Mouse (Mus musculus): ENCODE results near the gene Lilra5. TPM values are rescaled to one million over a fixed set of nuclear protein-coding genes. Genes with fewer than 3 reads are reported as not detected.
A peak's percentile ranks its signal among the peaks of the same experiment; 100 is the strongest.

Gene Lilra5
- not detected in 2 replicates for polyA plus RNA-seq (2012)

DNA sequence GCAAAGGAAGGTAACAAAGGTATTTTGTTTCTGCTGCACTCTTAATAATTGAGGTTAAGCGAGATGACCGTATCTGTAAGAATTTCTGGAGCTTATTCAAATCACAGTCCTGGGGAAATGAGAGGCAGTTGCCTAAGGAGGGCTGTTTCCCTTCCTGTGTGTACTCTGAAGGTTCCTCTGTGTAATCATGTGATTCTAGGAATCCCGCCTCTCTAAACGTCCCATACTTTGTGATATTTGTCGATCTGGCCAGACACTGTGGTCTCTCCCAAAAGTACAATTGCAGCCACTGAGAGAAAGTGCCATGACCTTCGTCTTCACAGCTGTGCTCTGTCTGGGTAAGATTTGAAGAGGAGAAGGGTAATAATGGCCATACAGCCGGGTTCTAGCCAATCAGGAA is at the start of gene Lilra5:
Gene Lilra5 (plus strand): TSS at position 301 of the 400 bp plus-strand sequence.
- no peak for TF ChIP-seq GATA1 (IDR thresholded peaks at IDR 0.05; ENCODE audit: low read length)

DNA sequence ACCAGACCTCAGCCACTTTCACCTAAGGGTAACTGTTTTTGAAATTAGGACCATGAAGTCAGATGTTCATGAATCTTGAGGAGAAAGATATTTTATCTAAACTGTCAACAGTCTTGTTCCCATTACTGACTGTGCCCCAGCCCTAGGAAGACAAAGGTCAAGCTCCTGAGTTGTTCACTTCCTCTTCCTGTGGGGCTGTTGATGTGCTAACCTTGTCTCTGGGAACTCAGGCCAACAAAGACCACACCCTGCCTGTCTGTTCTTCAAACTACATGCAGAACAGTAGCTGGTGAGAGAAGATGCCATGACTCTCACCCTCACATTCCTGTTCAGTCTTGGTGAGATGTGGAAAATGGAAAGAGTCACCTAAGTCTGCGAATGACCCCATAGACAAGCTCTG is 30.4 kb upstream of the Lilra5 start:
- no peak for TF ChIP-seq GATA1 (IDR thresholded peaks at IDR 0.05; ENCODE audit: low read length)

DNA sequence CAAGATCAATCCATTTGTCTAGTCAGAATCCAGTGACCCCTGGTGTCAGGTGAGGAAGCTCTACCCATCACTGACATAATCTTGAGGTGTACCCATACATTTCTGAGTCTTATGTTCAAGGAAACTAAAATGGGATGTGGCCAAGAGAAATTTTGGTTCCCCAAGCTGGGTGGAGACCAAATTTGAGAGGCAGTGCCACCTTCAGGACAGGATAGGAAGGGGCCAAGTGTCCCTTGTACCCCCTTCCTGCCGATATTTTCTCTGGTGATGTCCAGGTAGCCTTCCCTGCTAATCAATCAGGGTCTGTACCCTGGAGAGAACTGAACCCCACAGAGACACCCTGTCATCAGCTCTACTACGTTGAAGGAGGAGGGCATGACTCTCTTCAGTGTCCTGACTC is 28.9 kb upstream of the Lilra5 start:
- TF ChIP-seq GATA1 (IDR thresholded peaks at IDR 0.05; ENCODE audit: low read length), result no peak

DNA sequence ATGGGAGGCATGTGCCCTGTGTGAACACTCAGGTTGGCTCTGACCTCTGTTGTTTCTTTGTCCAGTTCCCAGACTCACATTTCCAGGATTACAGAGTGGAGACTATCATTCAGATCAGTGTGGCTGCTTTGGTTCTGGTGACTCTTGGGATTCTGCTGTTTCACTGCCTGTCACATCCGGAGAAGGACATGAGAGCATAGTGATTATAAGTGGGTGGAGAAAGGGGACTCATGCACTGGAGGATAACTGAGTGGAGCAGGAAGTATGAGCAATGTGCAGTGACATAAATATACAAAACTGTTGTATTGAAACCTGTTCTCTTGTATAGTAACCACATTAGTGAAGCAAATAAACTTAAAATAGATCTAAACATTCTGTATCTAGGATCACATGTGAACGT is 22.2 kb upstream of the Lilra5 start:
- peak; percentile 20 for TF ChIP-seq GATA1 (IDR thresholded peaks at IDR 0.05; ENCODE audit: low read length)

DNA sequence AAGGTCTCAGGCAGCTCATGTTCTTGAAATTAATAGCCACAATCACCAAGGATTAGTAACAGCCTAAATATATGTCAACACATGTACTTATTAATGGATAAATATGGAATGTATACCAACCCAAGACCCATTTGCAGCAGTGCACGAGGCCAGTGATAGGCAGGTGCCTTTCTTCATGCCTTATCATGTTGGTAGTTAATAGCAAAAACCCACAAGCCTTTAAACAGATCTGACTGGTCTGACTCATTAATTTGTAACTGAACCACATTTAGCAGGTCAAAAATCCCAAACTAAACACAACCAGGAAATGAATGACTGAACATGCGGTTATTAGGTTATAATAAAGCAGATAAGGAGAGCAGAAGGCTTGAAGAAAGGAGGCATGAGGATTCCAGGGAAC is 21.7 kb upstream of the Lilra5 start:
- no peak for TF ChIP-seq GATA1 (IDR thresholded peaks at IDR 0.05; ENCODE audit: low read length)

DNA sequence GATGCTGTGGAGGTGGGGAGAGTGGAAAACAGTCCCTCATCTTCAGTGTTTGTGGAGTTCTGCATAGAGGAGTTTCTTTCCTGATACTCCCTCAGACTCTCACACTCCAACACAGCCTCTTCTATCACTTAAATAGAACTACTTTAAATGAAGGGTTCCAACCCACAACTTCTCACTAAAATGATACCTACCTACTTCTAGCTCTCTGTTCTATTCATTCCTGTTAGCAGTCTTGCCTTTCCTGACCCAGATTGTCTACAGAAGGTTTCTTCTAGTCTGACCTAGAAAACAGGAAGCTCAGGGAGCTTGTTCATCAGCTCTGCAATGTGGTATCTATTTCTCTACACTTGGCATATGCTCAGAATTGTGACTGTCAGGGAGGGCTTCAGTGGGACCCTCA is 2.0 kb upstream of the Lilra5 start:
- no peak for TF ChIP-seq GATA1 (IDR thresholded peaks at IDR 0.05; ENCODE audit: low read length)

DNA sequence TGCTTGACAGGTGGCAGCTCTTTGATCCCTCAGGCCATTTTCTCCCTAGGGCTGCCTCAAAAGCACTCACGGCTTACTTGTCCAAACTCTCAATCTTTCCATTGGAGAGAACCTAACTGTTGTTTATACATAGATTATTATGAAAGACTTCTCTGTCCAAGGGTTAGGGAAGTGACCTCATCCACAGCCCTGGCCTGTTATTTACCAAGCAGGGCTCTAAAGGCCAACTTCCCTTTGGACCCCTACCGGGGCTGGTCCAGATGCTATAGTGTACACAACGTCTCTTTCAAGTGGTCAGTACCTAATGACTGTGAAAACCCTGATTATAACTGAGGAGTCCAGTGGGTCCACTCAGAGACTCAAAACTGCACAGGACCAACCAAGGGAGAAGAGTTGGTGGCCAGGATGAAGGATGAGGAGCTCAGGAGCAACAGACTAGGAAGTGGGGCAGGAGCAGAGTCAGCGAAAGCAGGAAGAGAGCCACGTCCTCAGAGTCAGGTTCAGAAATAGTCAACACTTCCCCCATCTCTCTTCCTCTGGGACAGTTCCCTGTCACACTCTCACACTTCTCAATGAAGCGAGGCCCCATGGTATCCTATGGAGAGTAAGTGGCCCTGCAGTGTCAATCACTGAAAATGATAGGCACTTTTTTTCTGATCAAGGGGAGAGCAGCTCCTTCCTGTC is 1.6 kb downstream of the Lilra5 start:
- TF ChIP-seq GATA1 (IDR thresholded peaks at IDR 0.05; ENCODE audit: low read length), result no peak

DNA sequence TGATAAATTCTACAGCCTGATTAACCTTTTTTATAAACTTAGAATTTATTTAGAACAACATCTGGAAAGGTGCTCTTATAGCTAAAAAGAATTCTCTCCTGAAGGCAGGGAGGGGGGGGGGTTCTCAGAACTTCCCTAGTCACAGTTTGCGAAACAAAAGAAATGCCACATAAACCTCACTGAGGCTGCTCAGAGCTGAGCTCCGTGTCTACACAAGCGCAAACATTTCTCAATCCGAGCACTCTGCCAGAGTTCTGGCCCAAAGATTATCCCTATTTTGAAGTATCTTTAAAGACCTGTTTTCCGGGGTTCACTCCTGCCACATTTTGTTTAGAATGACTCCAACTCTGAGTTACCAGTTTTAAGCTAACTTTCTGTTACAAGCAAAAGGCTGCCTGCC is 55.1 kb downstream of the Lilra5 start:
- no peak for TF ChIP-seq GATA1 (IDR thresholded peaks at IDR 0.05; ENCODE audit: low read length)

Other genes with a start within 250 kb of the Lilra5 start
- 0.01 TPM in 1 of 2 replicates, not detected in the other for gene Lair1, start 174.6 kb upstream of the Lilra5 start, polyA plus RNA-seq (2012)
- gene Ttyh1, start 118.3 kb upstream of the Lilra5 start, polyA plus RNA-seq (2012), result not detected in 2 replicates
- 149 and 188 TPM in 2 replicates for gene Leng8, start 100.7 kb upstream of the Lilra5 start, polyA plus RNA-seq (2012)
- gene Leng9, start 87.4 kb upstream of the Lilra5 start, polyA plus RNA-seq (2012), result 3.7 and 5.7 TPM in 2 replicates
- 10.8 and 14.3 TPM in 2 replicates for gene Cdc42ep5, start 72.9 kb upstream of the Lilra5 start, polyA plus RNA-seq (2012)
- not detected in 2 replicates for gene Ncr1, start 100.0 kb downstream of the Lilra5 start, polyA plus RNA-seq (2012)
- gene Gp6, start 160.0 kb downstream of the Lilra5 start, polyA plus RNA-seq (2012), result not detected in 2 replicates
- gene Rdh13, start 207.9 kb downstream of the Lilra5 start, polyA plus RNA-seq (2012), result 7.2 and 8.9 TPM in 2 replicates
- not detected in 2 replicates for gene Eps8l1, start 222.9 kb downstream of the Lilra5 start, polyA plus RNA-seq (2012)